Mouse (Mus musculus) cerebellum, adult 2 months (tissue): ENCODE measurements around the gene Fam8a1.

Source experiments
- CTCF ChIP-seq: fragments of 200-500 bp; IDR thresholded peaks from 2 replicates; pipeline ENCODE4 v1.5.1; 2011; ENCODE audit warnings: low read depth, mild to moderate bottlenecking, control low read depth, low read length, moderate library complexity, borderline replicate concordance; ENCODE audit not compliant: insufficient read depth
- POLR2A ChIP-seq: fragments of 200-500 bp; IDR thresholded peaks from 2 replicates; pipeline ENCODE4 v1.6.1; 2011; ENCODE audit warnings: low read length, control low read depth, borderline replicate concordance; ENCODE audit not compliant: insufficient read depth

GRCm38 (mm10) chr13:46620964-46621757, 48.2 kb upstream of the Fam8a1 start:
- TF ChIP-seq POLR2A (no peak), CTCF (no peak)
